ENCODE assay signal across 8 mouse cellular contexts in genomic region chr1:179960882-179961698, GRCm38 (mm10). TPM values are rescaled to one million over a fixed set of nuclear protein-coding genes. Genes with fewer than 3 reads are reported as not detected.
A peak's percentile ranks its signal among the peaks of the same experiment; 100 is the strongest.
DNase-seq lines count a peak whose midpoint lies in the region; ATAC-seq and TF ChIP-seq lines count a peak whose summit lies in the region.

No protein-coding gene starts in this region.

- H3K36me3 ChIP-seq in C2C12 (ENCODE audit: control insufficient read depth, insufficient read depth) = no peaks in the 10 kb centered on the region
- H3K36me3 ChIP-seq in embryonic facial prominence, embryonic 10.5 days (replicated peaks) = no peaks in the 10 kb centered on the region
- no peaks in the 10 kb centered on the region for H3K36me3 ChIP-seq in hindbrain, embryonic 15.5 days
- no peaks in the 10 kb centered on the region for H3K36me3 ChIP-seq in midbrain, embryonic 14.5 days (ENCODE audit: control insufficient read depth, insufficient read depth, low read length)

- ATAC-seq in cerebellum, adult (ENCODE audit: insufficient number of reproducible peaks, low FRiP score, low TSS enrichment) = no peak
- ATAC-seq in hindbrain, embryonic 15.5 days (ENCODE audit: low FRiP score, low read depth) = no peak
- no peak for ATAC-seq in midbrain, embryonic 14.5 days (ENCODE audit: low FRiP score, low TSS enrichment)

- H3K4me3 ChIP-seq in C2C12 (ENCODE audit: insufficient read depth, poor library complexity, severe bottlenecking) = peak overlapping the region; percentile 82
- peak overlapping the region; percentile 87 for H3K4me3 ChIP-seq in embryonic facial prominence, embryonic 10.5 days
- H3K4me3 ChIP-seq in hindbrain, embryonic 15.5 days = peak overlapping the region; percentile 68
- H3K4me3 ChIP-seq in midbrain, embryonic 14.5 days (replicated peaks; ENCODE audit: low read depth, low read length) = peak overlapping the region; percentile 65

- TF ChIP-seq CTCF in C2C12 (IDR thresholded peaks at IDR 0.05; ENCODE audit: control insufficient read depth, insufficient read depth, insufficient read length) = no peak

- H3K27ac ChIP-seq in embryonic facial prominence, embryonic 10.5 days (replicated peaks) = no peak overlapping the region
- H3K27ac ChIP-seq in hindbrain, embryonic 15.5 days (replicated peaks) = 0 out of 2 replicates have a peak overlapping the region, but pooled peaks have one; percentile 10
- no peak overlapping the region for H3K27ac ChIP-seq in midbrain, embryonic 14.5 days (replicated peaks; ENCODE audit: low read depth, low read length)

- DNase-seq in cerebellum, adult 9-11 months = peak; percentile 39
- no peak for DNase-seq in embryonic facial prominence, embryonic 10.5 days (ENCODE audit: low spot score)
- peak; percentile 34 for DNase-seq in midbrain, embryonic 14.5 days
- no peak for DNase-seq in kidney, postnatal 25 days
- no peak for DNase-seq in thymus, postnatal 36 days

- H3K9ac ChIP-seq in hindbrain, embryonic 15.5 days = peak overlapping the region; percentile 50
- H3K9ac ChIP-seq in midbrain, embryonic 14.5 days (replicated peaks; ENCODE audit: low read length) = peak overlapping the region; percentile 54

- H3K79me2 ChIP-seq in C2C12 (ENCODE audit: control insufficient read depth, insufficient read depth) = peaks cover 59% of the 10 kb centered on the region

- H3K4me1 ChIP-seq in embryonic facial prominence, embryonic 10.5 days = peaks cover 49% of the 10 kb centered on the region
- peaks cover 33% of the 10 kb centered on the region for H3K4me1 ChIP-seq in hindbrain, embryonic 15.5 days (replicated peaks)
- peaks cover 32% of the 10 kb centered on the region for H3K4me1 ChIP-seq in midbrain, embryonic 14.5 days (ENCODE audit: control insufficient read depth, insufficient read depth, low read length)

- 5% methylated on average over 16 of the region's 16 CpGs for WGBS in embryonic facial prominence, embryonic 10.5 days
- 2% methylated on average over 16 of the region's 16 CpGs for WGBS in hindbrain, embryonic 15.5 days
- WGBS in midbrain, embryonic 14.5 days = 3% methylated on average over 16 of the region's 16 CpGs

- peak overlapping the region; percentile 81 for H3K4me2 ChIP-seq in hindbrain, embryonic 15.5 days
- H3K4me2 ChIP-seq in midbrain, embryonic 14.5 days (ENCODE audit: low read length) = peak overlapping the region; percentile 92

- H3K79me3 ChIP-seq in C2C12 (ENCODE audit: low read depth) = peaks cover 50% of the 10 kb centered on the region

- H3K9me3 ChIP-seq in embryonic facial prominence, embryonic 10.5 days = no peaks in the 10 kb centered on the region
- H3K9me3 ChIP-seq in hindbrain, embryonic 15.5 days = no peaks in the 10 kb centered on the region
- H3K9me3 ChIP-seq in midbrain, embryonic 14.5 days (ENCODE audit: control insufficient read depth, low read length) = no peaks in the 10 kb centered on the region

- no peaks in the 10 kb centered on the region for H3K27me3 ChIP-seq in C2C12 (ENCODE audit: control insufficient read depth, insufficient read depth, insufficient read length)
- peaks cover 13% of the 10 kb centered on the region for H3K27me3 ChIP-seq in embryonic facial prominence, embryonic 10.5 days (replicated peaks; ENCODE audit: low read depth, poor library complexity, severe bottlenecking)
- H3K27me3 ChIP-seq in hindbrain, embryonic 15.5 days = no peaks in the 10 kb centered on the region
- no peaks in the 10 kb centered on the region for H3K27me3 ChIP-seq in midbrain, embryonic 14.5 days (ENCODE audit: control insufficient read depth, insufficient read depth, low read length)

- H3ac ChIP-seq in C2C12 (ENCODE audit: control insufficient read depth, insufficient read length, low read depth) = peak overlapping the region; percentile 60

TF ChIP-seq in C2C12, 6 proteins besides CTCF, POLR2A, EP300 and RAD21:
- no peak for TF ChIP-seq USF1 (IDR thresholded peaks at IDR 0.05; ENCODE audit: low read depth)
- no peak for TF ChIP-seq CEBPB (IDR thresholded peaks at IDR 0.05; ENCODE audit: low read depth)
- no peak for TF ChIP-seq MYOG (IDR thresholded peaks at IDR 0.05; ENCODE audit: control insufficient read depth, extremely low read depth, insufficient read length)
TF ChIP-seq in C2C12: peak in this region for 0.

RNA-seq across cellular contexts. Expression of gene Cdc42bpa, which starts 0.8 kb away (rescaled TPM):
- polyA plus RNA-seq in C2C12 (2012; fragmentation: generic; extraction: Trizol) = 10.7 TPM
- 11.5 and 12.9 TPM in 2 replicates for polyA plus RNA-seq in embryonic facial prominence, embryonic 10.5 days (2016; fragmentation: Nextera tagmentation; extraction: Ambion mirVana)
- 26.0 and 29.2 TPM in 2 replicates for polyA plus RNA-seq in hindbrain, embryonic 15.5 days (2015; fragmentation: Nextera tagmentation; extraction: Ambion mirVana)
- polyA plus RNA-seq in midbrain, embryonic 14.5 days (2014; fragmentation: Nextera tagmentation; extraction: Ambion mirVana) = 29.5 and 31.8 TPM in 2 replicates

Comparison
In these comparisons a context has a peak if more than half of its experiments do, and no peak if none do; other contexts are left out.
1. DNase-seq: peak in cerebellum, adult 9-11 months (single experiment) and midbrain, embryonic 14.5 days (single experiment); none in embryonic facial prominence, embryonic 10.5 days (single experiment), kidney, postnatal 25 days (0 of 2) and thymus, postnatal 36 days (0 of 2).
2. Peak in every context shown above with its lines, with median percentiles within 50 percentile points of each other: H3K4me3 ChIP-seq.